Mouse (Mus musculus): ENCODE results near the gene Gm6217.
"Not testable (repeated sequence)": the region's sequence is repeated elsewhere in the genome, so short reads cannot be mapped to it uniquely, and the experiment has no call there.

Gm6217 gene

GRCm38 (mm10) chr1:82931326-82931725, at the start of gene Gm6217:
TSS of gene Gm6217 (minus strand) at chr1:82931399.
- DNase-seq = not testable (repeated sequence)

GRCm38 (mm10) chr1:82977840-82978239, 46.6 kb upstream of the Gm6217 start:
- DNase-seq = no peak

- DNase-seq = no peak
Observed at GRCm38 (mm10) chr1:82975750-82976149, 44.6 kb upstream of the Gm6217 start.

- DNase-seq = no peak
Observed at GRCm38 (mm10) chr1:82974342-82974741, 43.1 kb upstream of the Gm6217 start.

- no peak for DNase-seq
Observed at GRCm38 (mm10) chr1:82973901-82974300, 42.7 kb upstream of the Gm6217 start.

- no peak for DNase-seq
Observed at GRCm38 (mm10) chr1:82973244-82973643, 42.0 kb upstream of the Gm6217 start.

- DNase-seq = no peak
Observed at GRCm38 (mm10) chr1:82972046-82972445, 40.8 kb upstream of the Gm6217 start.

- DNase-seq = no peak
Observed at GRCm38 (mm10) chr1:82966413-82966812, 35.2 kb upstream of the Gm6217 start.

- no peak for DNase-seq
Observed at GRCm38 (mm10) chr1:82959870-82960385, 28.7 kb upstream of the Gm6217 start, which contains the start of gene Gm47955. TSS of gene Gm47955 (plus strand) at chr1:82960286.

GRCm38 (mm10) chr1:82955913-82956312, 24.7 kb upstream of the Gm6217 start, which contains the start of gene Gm7544:
TSS of gene Gm7544 (minus strand) at chr1:82956013.
- DNase-seq = not testable (repeated sequence)

GRCm38 (mm10) chr1:82948601-82949000, 17.4 kb upstream of the Gm6217 start:
- no peak for DNase-seq

GRCm38 (mm10) chr1:82946029-82946428, 14.8 kb upstream of the Gm6217 start:
- DNase-seq = not testable (repeated sequence)

- not testable (repeated sequence) for DNase-seq
Observed at GRCm38 (mm10) chr1:82943295-82943694, 12.1 kb upstream of the Gm6217 start, which contains the start of gene A030003K21Rik. TSS of gene A030003K21Rik (minus strand) at chr1:82943388.

GRCm38 (mm10) chr1:82942505-82942904, 11.3 kb upstream of the Gm6217 start:
- DNase-seq = not testable (repeated sequence)

GRCm38 (mm10) chr1:82938666-82939065, 7.5 kb upstream of the Gm6217 start:
- DNase-seq = no peak

GRCm38 (mm10) chr1:82930558-82930957, 641 bp downstream of the Gm6217 start:
- DNase-seq = not testable (repeated sequence)

GRCm38 (mm10) chr1:82924650-82925049, 6.5 kb downstream of the Gm6217 start, which contains the start of gene A030014E15Rik:
TSS of gene A030014E15Rik (plus strand) at chr1:82924917.
- DNase-seq = no peak

GRCm38 (mm10) chr1:82913434-82913833, 17.8 kb downstream of the Gm6217 start:
- DNase-seq = not testable (repeated sequence)

- DNase-seq = no peak
Observed at GRCm38 (mm10) chr1:82913025-82913424, 18.2 kb downstream of the Gm6217 start, which contains the start of gene A030005L19Rik. TSS of gene A030005L19Rik (plus strand) at chr1:82913325.

GRCm38 (mm10) chr1:82905886-82906285, 25.3 kb downstream of the Gm6217 start:
- no peak for DNase-seq

GRCm38 (mm10) chr1:82901201-82901600, 30.0 kb downstream of the Gm6217 start:
- DNase-seq = no peak

GRCm38 (mm10) chr1:82900567-82900966, 30.6 kb downstream of the Gm6217 start:
- no peak for DNase-seq

GRCm38 (mm10) chr1:82893269-82893668, 37.9 kb downstream of the Gm6217 start:
- no peak for DNase-seq
